Mouse (Mus musculus) forebrain, embryonic 15.5 days (tissue): ENCODE data around the gene Cish. TPM values are rescaled to one million over a fixed set of nuclear protein-coding genes. Genes with fewer than 3 reads are reported as not detected.

Experiments used
- ATAC-seq: fragments of 200-750 bp; cut with Nextera tagmentation; replicated peaks from 2 replicates; pipeline ENCODE4 v1.8.0; 2017; ENCODE audit warnings: mild to moderate bottlenecking, moderate TSS enrichment, moderate library complexity
- H3K27ac ChIP-seq: fragments of 300-500 bp; sonication (generic); replicated peaks from 2 replicates; pipeline ENCODE4 v1.5.1; 2015; ENCODE audit warnings: mild to moderate bottlenecking, inconsistent platforms
- H3K27me3 ChIP-seq: fragments of 300-500 bp; sonication (generic); 2 replicates; pipeline ENCODE4 v1.6.1; 2015; ENCODE audit warnings: inconsistent platforms
- H3K36me3 ChIP-seq: fragments of 300-500 bp; sonication (generic); 2 replicates; pipeline ENCODE4 v1.6.1; 2015; ENCODE audit warnings: mild to moderate bottlenecking, inconsistent platforms
- H3K4me1 ChIP-seq: fragments of 300-500 bp; sonication (generic); 2 replicates; pipeline ENCODE4 v1.6.1; 2015; ENCODE audit warnings: inconsistent platforms
- H3K4me2 ChIP-seq: fragments of 300-500 bp; sonication (generic); replicated peaks from 2 replicates; pipeline ENCODE4 v1.6.1; 2015; ENCODE audit warnings: mild to moderate bottlenecking, inconsistent platforms
- H3K4me3 ChIP-seq: fragments of 300-500 bp; sonication (generic); 2 replicates; pipeline ENCODE4 v1.5.1; 2015; ENCODE audit warnings: mild to moderate bottlenecking, inconsistent platforms
- H3K9ac ChIP-seq: fragments of 300-500 bp; sonication (generic); replicated peaks from 2 replicates; pipeline ENCODE4 v1.6.1; 2015; ENCODE audit warnings: mild to moderate bottlenecking, inconsistent platforms
- H3K9me3 ChIP-seq: fragments of 300-500 bp; sonication (generic); 2 replicates; pipeline ENCODE4 v1.6.1; 2016; ENCODE audit warnings: inconsistent platforms
- WGBS: fragments of 180-500 bp; shearing (Covaris S2); methylation state at CpG from one replicate; pipeline ENCODE4 v1.1.7; 2015; ENCODE audit warnings: mixed read lengths; 5-methylcytosine and 5-hydroxymethylcytosine counted together
- polyA plus RNA-seq: library from polyadenylated mRNA; unstranded; fragments of >200 nt; fragmentation: Nextera tagmentation; extraction: Ambion mirVana; gene quantifications from 2 replicates; pipeline ENCODE4 v1.2.1, GENCODE M21; 2015

Cish gene
- polyA plus RNA-seq, 1 experiment from 2014 or later = 9.5 TPM

GRCm38 (mm10) chr9:107309171-107309570 lies 13.3 kb downstream of the Cish start:
- Histone ChIP-seq H3K4me1 (no peaks in the 10 kb centered on the region), H3K9ac (no peak overlapping the region), H3K27me3 (no peaks in the 10 kb centered on the region), H3K4me3 (no peak overlapping the region), H3K9me3 (no peaks in the 10 kb centered on the region), H3K4me2 (no peak overlapping the region), H3K27ac (no peak overlapping the region), H3K36me3 (no peaks in the 10 kb centered on the region)
- WGBS = 82% methylated on average over 9 of the region's 9 CpGs
- ATAC-seq = no peak

DNA sequence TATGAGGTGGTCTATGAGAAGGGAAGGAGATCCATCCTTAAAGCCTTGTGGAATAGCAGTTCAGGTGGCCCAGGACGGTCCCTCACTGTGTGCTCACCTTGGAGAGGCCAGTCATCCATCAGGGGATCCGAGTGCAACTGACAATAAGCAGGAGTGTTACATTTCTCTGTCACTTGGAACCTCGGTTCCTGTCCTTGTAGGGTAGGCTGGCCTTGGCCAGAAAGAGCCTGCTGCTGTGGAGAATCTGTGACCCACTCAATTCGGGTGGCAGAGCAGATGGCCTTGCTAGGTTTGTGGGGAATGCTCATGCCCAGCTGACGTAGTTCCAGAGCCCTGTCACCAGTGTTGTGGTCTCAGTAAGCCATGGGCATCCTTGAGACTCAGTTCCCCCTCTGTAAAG lies 13.8 kb downstream of the Cish start:
- Histone ChIP-seq H3K27me3 (no peaks in the 10 kb centered on the region), H3K4me1 (no peaks in the 10 kb centered on the region), H3K27ac (no peak overlapping the region), H3K4me3 (no peak overlapping the region), H3K9me3 (no peaks in the 10 kb centered on the region), H3K9ac (no peak overlapping the region), H3K4me2 (no peak overlapping the region), H3K36me3 (no peaks in the 10 kb centered on the region)
- WGBS = 81% methylated on average over 5 of the region's 5 CpGs
- no peak for ATAC-seq

- WGBS = 64% methylated on average over 10 of the region's 10 CpGs
- no peak overlapping the region for H3K4me2 ChIP-seq
- no peaks in the 10 kb centered on the region for H3K9me3 ChIP-seq
- ATAC-seq = no peak
- H3K27ac ChIP-seq = no peak overlapping the region
- H3K4me1 ChIP-seq = no peaks in the 10 kb centered on the region
- H3K9ac ChIP-seq = no peak overlapping the region
- H3K36me3 ChIP-seq = no peaks in the 10 kb centered on the region
- no peaks in the 10 kb centered on the region for H3K27me3 ChIP-seq
- H3K4me3 ChIP-seq = no peak overlapping the region
Observed at GRCm38 (mm10) chr9:107312811-107313584, 17.2 kb downstream of the Cish start.

DNA sequence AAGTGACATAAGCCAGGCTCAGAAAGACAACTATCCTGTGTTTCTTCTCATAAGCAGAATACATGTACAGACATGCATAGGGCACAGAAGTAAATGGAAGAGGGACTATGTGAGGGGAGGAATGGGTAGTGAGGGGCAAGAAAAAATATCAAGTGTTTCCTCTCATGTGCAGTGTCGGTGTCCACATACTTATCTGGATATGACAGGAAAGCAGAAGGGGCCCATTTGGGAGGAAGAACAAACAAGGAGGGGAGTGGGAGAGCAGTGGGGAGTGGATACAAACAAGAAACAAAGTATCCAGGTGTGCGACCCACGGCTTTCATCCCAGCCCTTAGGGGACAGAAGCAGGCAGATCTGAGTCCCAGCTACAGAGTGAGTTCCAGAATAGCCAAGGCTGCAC lies 18.1 kb downstream of the Cish start:
- Histone ChIP-seq H3K4me1 (no peaks in the 10 kb centered on the region), H3K9ac (no peak overlapping the region), H3K4me2 (no peak overlapping the region), H3K9me3 (no peaks in the 10 kb centered on the region), H3K4me3 (no peak overlapping the region), H3K27ac (no peak overlapping the region), H3K36me3 (no peaks in the 10 kb centered on the region), H3K27me3 (no peaks in the 10 kb centered on the region)
- 93% methylated on average over 3 of the region's 3 CpGs for WGBS
- ATAC-seq = no peak

- H3K27ac ChIP-seq = no peak overlapping the region
- H3K4me1 ChIP-seq = no peaks in the 10 kb centered on the region
- no peak overlapping the region for H3K9ac ChIP-seq
- ATAC-seq = no peak
- no peaks in the 10 kb centered on the region for H3K36me3 ChIP-seq
- no peaks in the 10 kb centered on the region for H3K27me3 ChIP-seq
- H3K4me3 ChIP-seq = no peak overlapping the region
- no peaks in the 10 kb centered on the region for H3K9me3 ChIP-seq
- WGBS = 79% methylated on average over 2 of the region's 2 CpGs
- no peak overlapping the region for H3K4me2 ChIP-seq
Observed at GRCm38 (mm10) chr9:107315791-107316190, 20.0 kb downstream of the Cish start.

DNA sequence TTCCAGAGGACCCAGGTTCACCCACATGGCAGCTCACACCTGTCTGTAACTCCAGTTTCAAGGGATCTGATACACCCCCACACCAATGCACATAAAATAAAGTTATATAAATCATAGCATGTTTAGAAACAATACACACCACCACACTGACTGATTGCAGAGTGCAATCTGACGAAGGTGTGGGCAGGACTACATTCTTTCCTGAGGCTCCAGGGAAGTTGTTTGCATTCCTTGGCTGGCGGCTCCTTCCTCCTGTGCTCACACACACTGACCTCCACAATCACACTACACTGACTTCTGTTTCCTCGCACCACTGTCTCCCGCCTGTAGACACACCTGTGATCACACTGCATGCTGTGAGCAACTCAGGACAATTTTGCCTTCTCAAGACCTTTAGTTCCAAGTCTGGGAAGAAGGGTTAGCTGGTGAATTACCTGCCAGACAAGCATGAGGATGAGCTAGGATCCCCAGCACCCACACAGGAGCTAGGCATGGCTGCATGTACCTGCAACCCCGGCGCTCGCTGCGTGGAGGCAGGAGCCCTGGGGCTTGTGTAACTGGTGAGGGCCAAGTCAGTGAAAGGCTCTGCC lies 26.7 kb downstream of the Cish start:
- no peak overlapping the region for H3K27ac ChIP-seq
- no peak overlapping the region for H3K4me2 ChIP-seq
- no peaks in the 10 kb centered on the region for H3K27me3 ChIP-seq
- no peaks in the 10 kb centered on the region for H3K4me1 ChIP-seq
- H3K9ac ChIP-seq = no peak overlapping the region
- H3K36me3 ChIP-seq = no peaks in the 10 kb centered on the region
- no peaks in the 10 kb centered on the region for H3K9me3 ChIP-seq
- whole genome bisulfite sequencing = 89% methylated on average over 8 of the region's 8 CpGs
- H3K4me3 ChIP-seq = no peak overlapping the region
- no peak for ATAC-seq

DNA sequence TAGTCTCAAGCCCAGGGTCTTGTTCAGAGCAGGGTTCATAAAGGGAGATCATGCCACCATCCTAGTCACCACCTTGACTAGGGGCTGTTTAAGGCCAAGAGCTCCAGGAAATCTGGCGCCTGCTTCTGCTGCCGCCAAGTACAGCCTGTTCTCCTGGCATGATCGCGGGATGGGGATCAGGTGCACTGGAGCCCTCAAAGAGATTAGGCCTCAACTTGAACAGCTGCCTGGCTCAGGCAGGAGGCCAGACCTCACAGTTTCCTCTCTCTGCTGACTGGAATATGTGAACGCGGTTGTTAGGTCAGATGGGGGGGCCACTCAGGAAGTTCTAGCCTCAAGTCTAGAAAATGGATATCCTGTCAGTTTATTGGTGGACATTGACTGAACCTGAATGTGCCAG lies 27.7 kb downstream of the Cish start:
- 0 out of 2 replicates have a peak, but pooled peaks cover 3% of the 10 kb centered on the region for H3K36me3 ChIP-seq
- H3K27ac ChIP-seq = no peak overlapping the region
- WGBS = 66% methylated on average over 6 of the region's 6 CpGs
- H3K4me2 ChIP-seq = no peak overlapping the region
- H3K4me3 ChIP-seq = no peak overlapping the region
- no peak overlapping the region for H3K9ac ChIP-seq
- no peak for ATAC-seq
- H3K27me3 ChIP-seq = no peaks in the 10 kb centered on the region
- no peaks in the 10 kb centered on the region for H3K4me1 ChIP-seq
- H3K9me3 ChIP-seq = no peaks in the 10 kb centered on the region

DNA sequence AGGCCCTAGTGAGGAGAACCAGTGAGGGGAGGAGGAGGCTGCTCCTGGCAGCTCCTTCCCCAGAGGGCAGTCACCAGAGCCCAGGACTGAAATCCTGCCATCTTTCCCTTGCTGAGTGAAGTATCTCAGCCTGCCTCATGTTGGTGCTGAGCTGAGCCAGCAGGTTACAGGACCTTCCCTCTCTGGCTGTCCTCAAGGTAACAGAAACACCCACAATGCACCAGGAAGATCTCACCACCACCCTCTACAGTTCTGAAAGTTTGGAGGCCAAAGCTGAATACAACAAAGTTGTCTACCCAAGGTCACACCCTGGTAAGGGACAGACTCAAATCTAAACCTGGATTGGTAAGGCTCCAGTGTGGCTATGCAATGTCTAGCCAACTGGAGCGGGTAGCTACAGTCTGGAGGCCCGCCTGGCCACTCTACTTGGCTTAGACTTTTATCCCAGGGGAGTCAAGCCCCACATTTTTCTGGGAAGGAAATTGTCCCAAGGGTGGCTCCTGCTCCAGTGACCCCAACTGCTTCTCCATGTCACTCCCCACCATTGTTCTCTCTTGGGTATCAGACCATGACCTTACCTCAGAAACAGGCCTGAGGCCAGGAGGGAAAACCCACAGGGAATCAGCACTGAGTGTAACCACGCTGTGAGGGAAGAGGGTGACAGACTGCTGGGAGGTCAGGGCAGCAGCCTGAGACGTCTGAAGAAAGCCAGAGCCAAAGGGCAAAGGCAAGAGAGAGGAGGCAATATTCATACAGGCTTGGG lies 29.2 kb downstream of the Cish start:
- no peak overlapping the region for H3K9ac ChIP-seq
- 0 out of 2 replicates have a peak, but pooled peaks cover 3% of the 10 kb centered on the region for H3K36me3 ChIP-seq
- no peaks in the 10 kb centered on the region for H3K27me3 ChIP-seq
- 62% methylated on average over 4 of the region's 4 CpGs for WGBS
- no peak for ATAC-seq
- no peak overlapping the region for H3K27ac ChIP-seq
- no peaks in the 10 kb centered on the region for H3K4me1 ChIP-seq
- no peak overlapping the region for H3K4me3 ChIP-seq
- H3K4me2 ChIP-seq = no peak overlapping the region
- H3K9me3 ChIP-seq = no peaks in the 10 kb centered on the region

GRCm38 (mm10) chr9:107325904-107326303 lies 30.1 kb downstream of the Cish start:
- H3K27me3 ChIP-seq = no peaks in the 10 kb centered on the region
- H3K4me2 ChIP-seq = no peak overlapping the region
- no peak overlapping the region for H3K4me3 ChIP-seq
- H3K4me1 ChIP-seq = no peaks in the 10 kb centered on the region
- WGBS = 91% methylated on average over 7 of the region's 7 CpGs
- no peak for ATAC-seq
- H3K9ac ChIP-seq = no peak overlapping the region
- no peak overlapping the region for H3K27ac ChIP-seq
- H3K36me3 ChIP-seq = 0 out of 2 replicates have a peak, but pooled peaks cover 3% of the 10 kb centered on the region
- no peaks in the 10 kb centered on the region for H3K9me3 ChIP-seq

- 91% methylated on average over 16 of the region's 16 CpGs for WGBS
- no peak overlapping the region for H3K27ac ChIP-seq
- H3K9ac ChIP-seq = no peak overlapping the region
- no peak overlapping the region for H3K4me3 ChIP-seq
- H3K27me3 ChIP-seq = no peaks in the 10 kb centered on the region
- peaks cover 7% of the 10 kb centered on the region; the same call in 1 of the 2 replicates for H3K36me3 ChIP-seq
- H3K4me2 ChIP-seq = no peak overlapping the region
- no peaks in the 10 kb centered on the region for H3K9me3 ChIP-seq
- ATAC-seq = no peak
- H3K4me1 ChIP-seq = no peaks in the 10 kb centered on the region
Observed at GRCm38 (mm10) chr9:107327879-107328620, 32.2 kb downstream of the Cish start.

- WGBS = 78% methylated on average over 6 of the region's 6 CpGs
- H3K36me3 ChIP-seq = peaks cover 7% of the 10 kb centered on the region; the same call in 1 of the 2 replicates
- ATAC-seq = no peak
- no peak overlapping the region for H3K4me2 ChIP-seq
- no peaks in the 10 kb centered on the region for H3K9me3 ChIP-seq
- no peaks in the 10 kb centered on the region for H3K27me3 ChIP-seq
- no peak overlapping the region for H3K9ac ChIP-seq
- H3K4me1 ChIP-seq = no peaks in the 10 kb centered on the region
- H3K27ac ChIP-seq = no peak overlapping the region
- no peak overlapping the region for H3K4me3 ChIP-seq
Observed at GRCm38 (mm10) chr9:107330791-107331190, 35.0 kb downstream of the Cish start.

GRCm38 (mm10) chr9:107333686-107334085 lies 37.9 kb downstream of the Cish start:
- no peaks in the 10 kb centered on the region for H3K9me3 ChIP-seq
- H3K4me1 ChIP-seq = peaks cover 9% of the 10 kb centered on the region
- no peak overlapping the region for H3K4me3 ChIP-seq
- H3K27ac ChIP-seq = no peak overlapping the region
- H3K27me3 ChIP-seq = no peaks in the 10 kb centered on the region
- H3K9ac ChIP-seq = no peak overlapping the region
- ATAC-seq = no peak
- 75% methylated on average over 2 of the region's 2 CpGs for WGBS
- H3K4me2 ChIP-seq = no peak overlapping the region
- peaks cover 4% of the 10 kb centered on the region; the same call in 1 of the 2 replicates for H3K36me3 ChIP-seq
